Mouse (Mus musculus): ENCODE measurements around the gene Atg4d.
"Not testable (repeated sequence)": the region's sequence is repeated elsewhere in the genome, so short reads cannot be mapped to it uniquely, and the experiment has no call there.

The Atg4d gene

DNA sequence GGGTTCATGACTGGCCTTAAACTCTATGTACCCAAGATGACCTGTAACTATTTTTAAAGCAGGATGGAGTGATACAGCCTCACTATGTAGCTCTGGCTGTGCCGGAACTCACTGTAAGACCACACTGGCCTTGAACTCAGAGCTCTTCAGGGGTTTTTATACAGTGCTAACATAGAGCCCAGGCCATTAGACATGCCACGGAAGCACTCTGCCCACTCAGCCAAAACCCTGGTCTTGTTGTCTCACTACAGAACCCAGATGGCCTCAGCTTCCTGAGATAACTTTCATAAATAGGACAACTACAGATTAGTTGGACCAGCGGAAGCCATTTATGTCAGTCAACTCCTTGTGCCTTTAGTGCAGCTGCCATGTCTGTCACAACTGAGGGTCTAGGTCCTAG, 9.2 kb downstream of the Atg4d start:
- DNase-seq (ENCODE audit: low spot score): no peak

GRCm38 (mm10) chr9:21275013-21275710, 10.1 kb downstream of the Atg4d start:
- no peak for DNase-seq (ENCODE audit: low spot score)

- DNase-seq (ENCODE audit: low spot score): no peak
Measured at GRCm38 (mm10) chr9:21275727-21276126, 10.6 kb downstream of the Atg4d start.

DNA sequence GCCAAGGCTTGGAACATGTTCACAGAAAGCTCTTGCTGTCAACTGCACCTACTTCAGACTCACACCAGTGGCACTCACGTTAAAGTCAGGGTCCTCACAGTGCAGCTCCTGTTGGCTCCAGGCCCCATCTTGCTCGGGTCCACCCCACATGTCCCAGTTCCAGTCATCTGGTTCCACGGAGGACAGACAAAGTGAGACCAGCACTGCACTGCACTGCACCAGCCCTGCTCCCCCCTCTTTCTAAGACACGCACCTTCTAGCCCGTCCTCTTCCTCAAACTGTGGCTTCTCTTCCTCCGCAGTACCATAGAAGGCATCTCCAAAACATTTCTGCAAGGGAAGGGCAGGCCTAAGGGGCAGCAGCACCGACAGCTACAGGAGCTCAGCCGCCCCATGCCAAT, 11.2 kb downstream of the Atg4d start:
- no peak for DNase-seq (ENCODE audit: low spot score)

DNA sequence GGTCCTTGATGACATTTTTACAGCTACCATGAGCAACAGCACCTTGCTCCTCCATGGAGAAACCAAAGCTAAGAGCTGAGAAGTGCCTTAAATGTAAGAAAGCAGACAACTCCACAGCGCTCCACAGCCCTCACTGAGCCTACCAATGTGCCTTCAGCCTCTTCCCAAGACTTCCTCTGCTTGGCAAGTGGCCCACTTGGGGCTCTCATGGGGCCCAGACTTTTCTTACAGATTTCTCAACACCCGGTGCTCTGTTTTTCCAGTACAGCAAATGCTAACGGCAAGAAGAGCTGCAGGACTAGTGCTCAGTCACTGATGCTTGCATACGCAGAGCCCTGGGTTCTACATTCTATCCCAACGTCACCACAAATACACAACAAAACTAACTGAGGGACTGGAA, 12.7 kb downstream of the Atg4d start:
- DNase-seq (ENCODE audit: low spot score): no peak

DNA sequence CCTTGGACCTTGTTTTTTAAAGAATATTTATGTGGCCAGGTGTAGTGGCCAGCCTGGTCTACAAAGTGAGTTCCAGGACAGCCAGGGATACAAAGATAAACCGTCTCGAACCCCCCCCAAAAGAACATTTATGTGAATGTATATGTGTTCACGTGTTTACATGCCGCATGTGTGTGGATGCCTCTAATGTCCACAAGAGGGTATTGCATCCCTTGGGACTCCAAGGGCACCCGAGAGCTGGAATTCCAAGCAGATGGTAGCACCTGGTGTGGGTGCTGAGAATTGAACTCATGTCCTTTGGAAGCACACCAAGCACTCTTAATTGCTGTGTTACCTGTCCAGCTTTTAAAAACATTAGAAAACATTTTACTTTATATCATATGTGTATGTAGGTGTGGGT, 18.5 kb downstream of the Atg4d start:
- DNase-seq (ENCODE audit: low spot score): no peak

DNA sequence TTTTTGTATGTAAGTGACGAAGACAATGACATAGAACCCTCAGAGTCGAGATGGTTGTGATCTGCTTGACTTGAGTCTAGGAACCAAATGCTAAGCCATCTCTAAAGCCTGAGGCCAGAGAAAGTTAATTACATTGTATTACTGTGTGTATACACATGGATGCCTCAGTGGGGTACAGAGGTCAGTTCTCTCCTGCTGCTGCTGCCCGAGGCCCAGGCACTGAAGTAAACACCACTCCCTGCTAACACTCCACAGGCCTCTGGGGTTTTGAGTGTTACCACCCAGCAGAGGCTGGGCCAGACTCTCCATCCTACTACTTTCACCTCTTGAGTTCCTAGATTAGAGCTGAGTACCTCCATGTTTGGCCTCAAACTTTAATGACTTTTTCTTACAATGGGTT, 18.9 kb downstream of the Atg4d start:
- DNase-seq (ENCODE audit: low spot score): no peak

- peak; percentile 24 for DNase-seq (ENCODE audit: low spot score)
Measured at GRCm38 (mm10) chr9:21286753-21287152, 21.7 kb downstream of the Atg4d start.

DNA sequence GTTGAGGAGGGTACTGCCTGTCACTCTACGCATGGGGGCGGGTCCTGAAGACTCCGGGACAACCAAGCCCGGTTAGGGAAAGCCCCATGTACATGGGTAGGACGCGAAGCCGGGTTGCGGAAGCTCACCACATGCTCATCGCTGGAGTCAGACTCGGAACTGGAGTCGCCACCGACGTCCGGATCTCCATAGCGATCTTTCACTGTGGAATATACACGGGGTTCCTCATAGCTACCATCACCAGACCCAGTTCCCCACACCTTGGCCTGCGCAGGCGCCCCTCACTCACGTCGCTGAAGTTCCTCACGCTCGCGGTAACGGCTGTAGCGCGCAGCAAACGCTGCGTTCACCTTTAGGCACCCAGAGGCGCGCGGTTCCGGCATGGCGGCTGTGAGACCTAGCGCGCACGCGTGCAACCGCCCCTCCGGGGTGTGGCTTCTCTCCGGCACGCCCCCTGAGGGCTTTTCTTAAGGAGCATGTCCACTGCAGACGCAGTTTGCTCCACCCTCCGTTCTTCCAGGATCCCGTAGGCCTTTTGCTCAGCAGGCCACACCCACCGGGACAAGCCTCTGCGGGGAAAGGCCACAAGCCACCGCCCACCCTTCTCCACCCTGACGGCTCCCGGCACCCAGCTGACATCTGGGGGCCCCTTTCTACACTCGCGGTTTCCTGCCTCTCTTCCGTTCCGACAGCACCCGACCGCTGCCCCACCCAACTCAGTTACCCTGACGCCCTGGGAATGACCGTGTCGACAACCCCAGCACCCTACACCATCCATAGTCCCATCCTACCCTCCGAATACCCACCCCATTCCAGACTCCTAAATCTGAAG, 22.7 kb downstream of the Atg4d start, which contains the start of gene Kri1:
Kri1 (minus strand) TSS at position 399 of the 832 bp plus-strand sequence.
- peak; percentile 98 for DNase-seq (ENCODE audit: low spot score)

- DNase-seq (ENCODE audit: low spot score): peak; percentile 57
Measured at GRCm38 (mm10) chr9:21288404-21289336, 23.6 kb downstream of the Atg4d start.

- no peak for DNase-seq (ENCODE audit: low spot score)
Measured at GRCm38 (mm10) chr9:21289337-21289671, 24.2 kb downstream of the Atg4d start.

DNA sequence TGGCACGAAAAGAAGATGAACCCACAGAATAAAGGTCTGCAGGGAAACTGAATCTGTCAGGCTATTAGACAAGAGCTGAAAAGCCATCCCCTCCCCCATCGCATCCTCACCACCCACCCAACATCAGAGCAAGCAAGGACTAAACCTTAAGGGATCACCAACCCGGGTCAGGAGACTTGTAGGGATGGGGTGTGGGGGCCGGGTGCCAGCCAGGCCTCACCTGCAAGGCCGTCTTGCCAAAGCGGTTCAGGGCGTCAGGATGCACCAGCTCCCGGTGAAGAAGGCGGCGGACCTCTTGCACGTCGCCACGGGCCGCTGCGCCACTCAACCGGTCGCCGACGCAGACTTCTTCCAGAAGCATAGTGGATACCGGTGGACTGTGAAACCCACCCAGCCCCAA, 25.5 kb downstream of the Atg4d start:
- DNase-seq (ENCODE audit: low spot score): no peak

- peak; percentile 100 for DNase-seq (ENCODE audit: low spot score)
Measured at GRCm38 (mm10) chr9:21291022-21291787, 26.1 kb downstream of the Atg4d start, which contains the start of gene Cdkn2d. Gene Cdkn2d, minus strand, starts transcription at chr9:21291407.

DNA sequence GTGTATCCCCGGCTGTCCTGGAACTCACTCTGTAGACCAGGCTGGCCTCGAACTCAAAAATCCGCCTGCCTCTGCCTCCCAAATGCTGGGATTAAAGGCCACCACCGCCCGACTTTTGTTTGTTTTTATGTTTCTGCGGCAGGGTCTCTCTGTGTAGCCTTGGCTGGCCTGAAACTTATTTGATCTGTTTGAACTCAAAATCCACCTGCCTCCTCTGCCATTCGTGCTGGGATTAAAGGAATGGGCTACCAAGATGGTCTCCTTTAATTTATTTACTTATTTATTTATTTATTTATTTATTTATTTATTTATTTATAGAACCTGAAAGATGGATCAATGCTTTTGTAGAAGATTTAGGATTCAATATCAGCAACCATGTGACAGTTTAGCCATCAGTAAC, 26.8 kb downstream of the Atg4d start:
- not testable (repeated sequence) for DNase-seq (ENCODE audit: low spot score)

DNA sequence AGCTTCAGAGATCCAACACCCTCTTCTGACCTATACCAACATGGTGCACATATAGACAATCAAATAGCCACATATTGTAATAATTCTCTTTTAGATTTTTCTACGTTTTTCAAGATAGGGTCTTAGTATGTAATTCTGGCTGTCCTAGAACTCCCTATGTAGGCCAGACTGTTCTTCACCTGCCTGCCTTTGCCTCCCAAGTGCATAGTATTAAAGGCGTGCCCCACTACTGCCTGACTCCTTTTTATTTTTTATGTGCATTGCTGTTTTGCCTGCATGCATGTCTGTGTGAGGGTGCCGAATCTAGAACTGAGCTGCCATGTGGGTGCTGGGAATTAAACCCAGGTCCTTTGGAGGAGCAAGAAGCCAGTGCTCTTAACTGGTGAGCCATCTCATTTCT, 27.2 kb downstream of the Atg4d start:
- no peak for DNase-seq (ENCODE audit: low spot score)

DNA sequence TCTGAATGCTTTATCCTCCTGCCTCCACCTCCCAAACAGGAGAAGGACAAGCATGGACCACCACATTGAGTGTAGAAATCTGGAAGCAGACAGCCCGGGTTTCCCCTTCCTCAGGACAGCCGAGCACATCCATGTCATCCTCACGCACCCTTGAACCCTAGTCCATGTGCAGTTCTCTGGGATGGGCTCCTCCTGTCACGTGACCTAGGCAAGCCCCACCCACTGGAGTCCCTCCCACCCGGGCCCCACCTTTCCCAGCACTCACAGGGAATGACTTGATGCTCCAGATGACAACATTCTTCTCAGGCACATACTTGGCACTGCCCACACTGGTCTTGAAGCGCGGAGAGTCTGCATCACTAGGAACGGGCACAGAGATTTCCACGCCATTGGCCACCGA, 33.9 kb downstream of the Atg4d start:
- no peak for DNase-seq (ENCODE audit: low spot score)

- DNase-seq (ENCODE audit: low spot score): no peak
Measured at GRCm38 (mm10) chr9:21305065-21305464, 40.0 kb downstream of the Atg4d start.

DNA sequence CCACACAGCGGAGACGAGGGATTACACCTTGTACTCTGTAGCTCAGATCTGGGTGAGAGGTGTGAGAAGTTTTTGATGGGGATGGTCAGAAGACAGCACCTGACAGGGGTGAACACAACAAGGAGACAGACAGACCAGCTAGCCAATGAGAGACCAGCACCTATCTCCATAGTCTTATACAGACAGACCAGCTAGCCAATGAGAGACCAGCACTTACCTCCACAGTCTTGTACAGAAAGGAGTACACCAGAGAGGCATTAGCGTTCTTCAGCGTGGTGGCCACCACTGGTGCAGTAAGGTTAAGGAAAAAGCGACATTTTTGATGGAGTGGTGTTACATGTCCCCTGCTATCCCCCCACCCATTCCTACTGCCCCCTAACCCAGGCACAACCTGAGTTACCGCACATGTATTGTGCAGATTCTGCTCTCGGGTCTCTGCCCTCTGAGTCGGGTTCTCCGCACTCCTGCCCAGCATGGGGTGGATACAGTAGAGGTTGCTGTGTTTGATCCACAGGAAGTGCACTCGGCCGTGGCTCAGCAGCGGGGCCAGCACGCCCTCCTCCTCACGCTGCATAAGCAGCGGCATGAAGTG, 44.2 kb downstream of the Atg4d start:
- DNase-seq (ENCODE audit: low spot score): peak; percentile 49

DNA sequence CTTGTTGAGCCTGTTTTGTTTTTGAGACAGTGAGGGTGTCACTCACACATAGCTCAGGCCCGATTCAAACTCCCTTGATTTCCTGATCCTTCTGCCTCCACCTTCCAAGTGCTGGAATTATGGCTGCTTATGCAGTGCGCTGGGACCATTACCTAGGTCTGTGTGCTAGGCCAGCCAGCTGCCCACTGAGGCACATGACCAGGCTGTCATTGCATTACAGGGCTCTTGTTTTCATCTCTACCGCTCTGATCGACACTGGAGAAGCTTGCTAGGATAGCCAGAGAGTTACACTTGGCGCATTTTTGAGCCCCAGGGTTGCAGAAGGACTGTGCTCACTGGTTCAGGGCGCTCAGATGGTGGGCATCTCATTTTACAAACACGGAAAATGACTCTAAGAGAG, 46.6 kb downstream of the Atg4d start:
- DNase-seq (ENCODE audit: low spot score): no peak

DNA sequence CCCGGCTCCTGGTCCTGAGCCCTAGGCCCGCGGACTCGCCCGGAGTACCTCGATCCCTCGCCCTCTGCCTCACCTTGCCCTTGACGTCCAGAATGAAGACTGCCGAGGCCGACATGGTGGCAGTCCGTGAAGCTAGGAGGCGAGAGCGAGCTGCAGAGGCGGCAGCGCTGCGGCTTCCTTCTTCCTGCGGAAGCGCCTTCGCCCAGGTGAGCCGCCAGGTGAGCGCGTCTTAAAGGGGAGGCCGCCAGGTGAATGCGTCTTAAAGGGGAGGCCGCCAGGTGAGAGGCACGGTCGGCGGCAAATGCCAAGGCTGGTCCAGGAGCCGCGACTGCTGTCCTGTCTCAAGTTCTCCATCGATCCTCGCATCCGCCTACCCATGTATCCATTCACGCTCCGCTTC, 47.0 kb downstream of the Atg4d start, which contains the start of gene Ap1m2:
Ap1m2 (minus strand) TSS at position 204 of the 400 bp plus-strand sequence.
- no peak for DNase-seq (ENCODE audit: low spot score)

DNA sequence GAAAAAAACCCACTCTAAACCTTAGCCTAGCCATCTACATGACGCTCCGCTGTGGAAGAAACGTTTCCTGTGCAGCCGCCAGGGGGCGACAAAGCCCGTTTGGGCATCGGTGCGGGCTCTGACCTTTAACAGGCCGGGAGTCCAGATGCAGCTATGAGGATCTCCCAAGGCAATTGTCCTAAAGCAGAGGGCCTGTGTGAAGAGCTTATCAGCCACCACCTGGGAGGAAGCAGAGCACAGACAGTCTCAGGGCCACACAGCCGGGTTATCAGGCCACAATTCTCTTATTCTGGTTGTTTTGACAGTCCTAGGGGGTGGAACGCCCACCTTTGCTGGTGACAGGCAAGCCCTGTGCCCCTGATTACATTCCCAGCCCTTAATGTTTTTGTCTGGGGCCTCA, 48.3 kb downstream of the Atg4d start:
- peak; percentile 76 for DNase-seq (ENCODE audit: low spot score)
